Mouse (Mus musculus) cerebellum, postnatal 14 days (tissue): Measurements from ENCODE around the gene Ctdspl.

Experiments
- DNase-seq, 2 experiments: peaks; one replicate each; pipeline ENCODE4 v3.0.0; 2021; ENCODE audit warnings: mixed read lengths in 2 of 2

The Ctdspl gene

DNA sequence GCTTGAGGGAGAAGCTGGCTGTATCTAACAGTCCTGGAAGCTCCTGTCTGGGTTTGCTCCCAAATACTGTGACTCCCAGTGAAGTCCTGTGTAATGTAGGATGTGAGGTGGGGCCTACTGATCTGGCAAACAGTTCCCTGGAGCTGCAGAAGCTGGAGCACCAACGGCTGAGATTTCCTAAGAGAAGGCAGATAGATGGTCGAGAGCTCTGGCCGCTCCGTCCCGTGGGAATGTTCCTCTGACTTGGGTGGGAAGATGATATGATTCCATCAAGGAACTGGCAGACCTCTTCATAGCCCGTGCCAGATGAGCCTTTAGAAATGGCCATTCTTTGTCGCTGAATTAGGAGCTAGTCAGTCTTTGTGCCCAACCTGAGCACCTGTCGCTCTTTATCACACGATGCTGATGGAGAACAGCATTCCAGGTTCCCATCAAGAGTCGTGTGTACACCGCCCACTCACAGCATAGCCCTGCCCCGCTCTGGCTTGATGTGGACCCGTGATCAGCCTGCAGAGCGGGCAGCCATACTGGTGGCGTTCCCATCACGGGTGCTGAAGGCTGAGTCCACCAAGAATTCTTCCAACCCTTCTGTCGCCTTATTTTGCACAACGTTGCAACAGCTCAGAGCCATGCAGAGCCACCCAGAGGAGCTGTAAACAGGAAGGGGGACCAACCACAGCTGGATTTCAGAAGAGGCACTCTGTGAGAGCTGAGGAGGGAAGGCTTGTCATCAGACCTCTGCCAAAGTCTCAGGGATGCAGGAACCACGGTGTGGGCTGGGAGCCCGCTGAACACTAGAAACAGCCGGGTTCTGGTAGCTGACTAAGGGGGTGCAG, 65.7 kb downstream of the Ctdspl start:
- no peak for DNase-seq

DNA sequence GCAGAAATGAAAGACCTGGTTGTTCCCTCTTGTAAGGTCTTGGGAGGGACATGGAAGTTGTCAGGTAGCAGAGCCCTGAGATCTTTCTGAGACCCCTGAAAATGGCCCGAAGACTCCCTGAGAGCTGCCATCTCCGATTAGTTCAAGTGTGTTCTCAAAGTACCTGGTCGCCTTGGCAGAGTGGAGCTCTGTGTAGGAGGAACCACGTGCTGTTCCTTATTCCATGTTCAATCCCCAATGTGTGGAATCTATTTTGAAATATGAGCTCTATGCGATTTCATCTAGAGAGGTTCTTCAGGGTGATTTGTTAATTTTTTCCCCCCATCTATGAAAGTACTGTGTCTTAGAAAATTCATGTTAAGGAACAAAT, 66.3 kb downstream of the Ctdspl start:
- DNase-seq: no peak

DNA sequence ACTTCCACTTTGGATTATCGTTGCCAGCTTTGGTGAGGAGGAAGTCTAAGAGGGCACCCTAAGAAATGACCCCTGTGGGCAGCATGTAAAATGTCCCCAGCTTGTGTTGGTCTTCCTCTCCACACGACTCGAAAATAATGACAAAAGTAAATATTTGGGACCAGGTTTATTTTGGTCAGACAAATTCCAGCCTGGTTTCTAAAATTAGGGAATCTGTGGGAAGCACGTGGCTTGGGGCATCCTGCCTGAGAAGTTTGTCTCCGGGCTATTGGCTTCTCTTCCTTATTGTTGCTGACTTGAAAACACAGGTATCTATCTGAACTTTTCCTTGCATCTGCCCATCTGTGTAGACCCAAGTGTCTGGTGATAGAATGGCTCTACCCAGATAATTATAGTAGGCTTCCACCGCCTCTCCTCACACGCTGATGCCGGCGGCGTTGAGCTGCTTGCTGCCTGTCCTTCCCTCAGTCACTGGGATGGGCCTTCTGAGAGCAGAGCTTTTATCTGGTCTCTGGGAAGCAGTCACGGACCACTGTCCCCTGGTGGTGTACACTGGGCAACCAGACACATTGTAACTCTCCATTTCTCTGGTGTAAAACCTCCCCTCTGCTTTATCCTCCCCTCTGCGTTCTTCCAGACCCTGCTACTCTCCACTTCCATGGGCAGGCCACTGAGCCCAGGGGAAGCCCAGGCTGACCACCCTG, 68.4 kb downstream of the Ctdspl start:
- DNase-seq: no peak

DNA sequence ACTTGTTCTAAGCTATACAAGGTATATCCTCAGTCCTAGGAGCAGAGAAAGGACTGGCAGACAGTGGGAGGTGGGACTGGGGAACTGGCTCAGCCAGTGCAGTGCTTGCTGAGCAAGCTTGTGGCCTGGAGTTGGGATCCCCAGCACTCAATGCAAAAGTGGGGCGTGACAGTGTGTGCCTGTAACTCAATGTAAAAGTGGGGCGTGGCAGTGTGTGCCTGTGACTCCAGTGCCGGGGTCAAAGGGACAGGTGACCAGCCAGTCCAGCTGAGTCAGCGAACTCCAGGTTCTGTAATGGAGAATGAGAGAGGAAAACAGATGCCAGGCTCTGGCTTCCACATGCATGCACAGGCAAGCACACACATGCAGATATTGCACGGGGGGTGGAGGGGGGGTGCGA, 69.3 kb downstream of the Ctdspl start:
- no peak for DNase-seq

GRCm38 (mm10) chr9:118997241-118997640, 71.0 kb downstream of the Ctdspl start:
- no peak for DNase-seq

DNA sequence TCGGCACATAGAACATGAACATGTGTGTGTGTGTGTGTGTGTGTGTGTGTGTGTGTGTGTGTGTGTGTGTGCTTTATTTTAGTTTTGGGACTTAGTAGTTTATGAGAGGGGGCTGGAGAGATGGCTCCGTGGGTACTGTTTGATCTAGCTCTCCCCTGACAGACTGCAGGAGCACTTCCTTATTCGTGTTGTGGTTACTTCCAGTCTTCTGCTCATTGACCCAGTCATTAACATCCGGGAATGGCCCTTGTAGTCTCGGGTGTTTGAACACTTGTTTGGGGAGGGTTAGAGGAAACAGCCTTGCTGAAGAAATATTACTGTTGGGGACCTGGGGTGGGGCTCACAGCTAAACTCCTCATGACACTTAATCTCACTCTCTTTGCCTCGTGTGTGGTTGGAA, 73.9 kb downstream of the Ctdspl start:
- DNase-seq: no peak

DNA sequence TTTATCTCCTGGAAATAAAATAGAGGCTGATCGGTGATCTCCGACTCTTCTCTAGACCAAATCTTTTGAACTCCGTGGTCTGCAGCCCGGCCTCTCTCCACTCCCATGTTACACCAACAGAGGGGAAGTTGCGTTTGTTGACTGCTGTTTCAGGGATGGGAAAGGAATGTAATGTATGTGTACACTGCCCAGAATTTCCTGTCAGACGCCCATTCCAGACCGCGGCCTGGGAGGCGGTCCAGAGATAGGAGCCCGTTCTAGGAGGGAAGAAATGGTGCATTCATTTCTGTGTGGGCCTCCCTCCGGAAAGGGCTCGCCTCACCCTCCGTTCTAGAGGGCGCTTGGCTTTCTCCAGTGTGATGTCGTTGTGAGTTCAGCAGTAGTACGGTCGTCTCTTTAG, 76.0 kb downstream of the Ctdspl start:
- DNase-seq: no peak

GRCm38 (mm10) chr9:119003990-119004702, 77.9 kb downstream of the Ctdspl start:
- no peak for DNase-seq

DNA sequence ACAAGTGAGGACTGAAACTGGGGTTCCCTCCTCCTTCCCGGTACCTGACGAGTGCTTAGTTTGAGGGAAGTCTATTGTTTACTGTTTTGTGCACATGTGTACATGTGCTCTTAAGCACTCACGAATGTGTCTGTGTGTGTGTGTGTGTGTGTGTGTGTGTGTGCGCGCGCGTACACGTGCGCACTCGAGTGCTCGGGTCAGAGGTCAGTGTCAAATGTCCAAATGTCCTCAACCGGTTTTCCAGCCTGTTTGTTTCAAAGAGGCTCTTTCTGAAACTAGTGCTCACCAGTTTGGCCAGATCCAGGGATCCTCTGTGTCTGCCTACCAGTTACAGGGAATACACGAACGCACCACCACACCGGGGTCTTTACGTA, 78.4 kb downstream of the Ctdspl start:
- DNase-seq: no peak

DNA sequence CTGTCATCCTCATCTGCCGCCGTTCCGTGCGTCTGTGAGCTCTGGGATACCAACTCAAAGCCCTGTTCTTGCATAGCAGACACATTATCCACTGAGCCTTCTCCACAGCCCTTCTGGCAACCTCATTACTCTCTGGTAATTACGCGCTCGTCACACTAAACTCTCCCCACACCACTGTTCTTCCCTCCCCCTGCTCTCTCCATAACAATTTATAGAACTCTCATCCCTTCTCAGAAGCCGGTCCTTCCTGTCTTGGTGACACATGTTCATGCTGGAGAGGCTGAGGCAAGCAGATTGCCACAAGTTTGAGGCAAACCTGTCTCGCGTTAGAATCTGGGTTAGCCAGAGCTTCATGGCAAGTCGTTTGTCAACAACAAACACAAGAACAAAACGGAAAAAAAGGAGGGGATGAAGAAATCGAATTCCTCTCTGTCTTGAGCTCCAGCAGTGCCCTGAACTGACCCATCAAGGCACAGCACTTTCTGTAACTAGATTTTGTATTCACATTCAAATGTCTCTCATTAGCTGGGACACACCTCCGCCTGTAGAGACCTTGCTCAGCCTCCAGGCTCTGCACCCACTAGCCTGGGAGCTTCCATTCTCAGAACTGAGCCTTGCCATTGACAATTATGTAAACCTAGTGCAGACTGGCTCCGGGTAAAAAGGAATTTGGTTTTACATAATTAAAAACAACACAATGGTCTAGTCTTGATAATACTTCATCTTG, 79.2 kb downstream of the Ctdspl start:
- no peak for DNase-seq

DNA sequence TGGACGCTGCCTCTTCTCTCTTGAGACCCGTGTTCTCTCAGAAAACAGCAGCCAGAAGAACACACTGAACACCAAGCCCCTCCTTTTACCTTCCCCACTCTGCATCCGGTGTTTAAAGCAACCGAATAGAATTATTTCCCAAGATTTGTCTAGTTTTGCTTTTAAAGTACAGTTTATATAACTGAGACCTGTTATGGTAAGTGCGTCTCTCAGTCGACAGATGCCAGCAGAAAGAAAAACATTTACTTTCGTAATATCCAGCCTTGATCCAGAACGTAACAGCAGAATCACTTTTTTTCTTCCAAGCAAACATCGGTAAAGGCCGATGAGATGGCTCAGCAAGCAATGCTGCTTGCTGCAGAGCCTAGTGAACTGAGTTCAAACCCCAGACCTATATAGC, 81.0 kb downstream of the Ctdspl start:
- no peak for DNase-seq

DNA sequence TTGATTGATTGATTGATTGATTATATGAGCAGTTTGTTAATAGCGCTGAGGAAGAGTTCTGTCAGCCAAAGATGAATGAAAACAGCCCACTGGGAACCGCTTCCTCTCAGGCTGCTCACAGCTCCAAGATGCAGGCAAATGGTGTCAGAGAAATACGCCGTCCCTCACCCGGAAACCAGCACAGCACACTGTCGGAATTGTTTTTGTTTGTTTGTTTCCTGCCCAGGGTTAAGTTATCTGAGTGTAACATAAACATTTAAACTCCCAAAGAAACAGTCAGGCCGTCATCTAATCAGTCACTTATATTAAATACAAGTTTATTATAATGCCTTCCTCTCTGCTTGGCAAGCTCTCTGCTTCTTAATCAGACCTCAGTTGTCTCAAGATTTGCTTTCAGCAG, 82.6 kb downstream of the Ctdspl start:
- no peak for DNase-seq

DNA sequence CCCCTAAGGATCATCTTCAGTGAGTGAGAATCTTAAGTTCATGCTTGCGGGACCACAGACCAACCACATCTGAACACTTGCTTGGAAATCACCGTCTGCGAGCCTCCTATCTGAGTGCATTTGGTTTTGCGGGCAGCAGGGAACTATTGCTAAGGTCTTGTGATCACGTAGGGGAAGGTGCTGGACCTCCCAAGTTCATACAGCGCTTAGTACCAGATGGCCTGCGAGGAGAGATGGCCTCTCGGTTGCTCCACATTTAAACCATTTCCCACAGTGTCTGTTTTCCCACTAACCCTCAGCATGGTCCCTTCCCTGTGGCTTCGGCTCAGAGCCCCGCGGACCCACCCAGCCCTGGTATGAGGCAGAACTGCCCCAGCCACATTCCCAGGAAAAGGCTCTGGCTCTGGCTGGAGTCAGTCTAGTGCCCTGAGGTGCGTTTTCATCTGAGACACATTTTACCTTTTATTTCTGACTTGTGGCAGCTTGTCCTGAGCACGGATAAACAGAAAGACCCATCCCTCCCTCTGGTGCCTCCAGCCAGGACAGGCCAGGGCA, 84.0 kb downstream of the Ctdspl start:
- no peak for DNase-seq

GRCm38 (mm10) chr9:119016785-119017507, 90.7 kb downstream of the Ctdspl start:
- DNase-seq: no peak

DNA sequence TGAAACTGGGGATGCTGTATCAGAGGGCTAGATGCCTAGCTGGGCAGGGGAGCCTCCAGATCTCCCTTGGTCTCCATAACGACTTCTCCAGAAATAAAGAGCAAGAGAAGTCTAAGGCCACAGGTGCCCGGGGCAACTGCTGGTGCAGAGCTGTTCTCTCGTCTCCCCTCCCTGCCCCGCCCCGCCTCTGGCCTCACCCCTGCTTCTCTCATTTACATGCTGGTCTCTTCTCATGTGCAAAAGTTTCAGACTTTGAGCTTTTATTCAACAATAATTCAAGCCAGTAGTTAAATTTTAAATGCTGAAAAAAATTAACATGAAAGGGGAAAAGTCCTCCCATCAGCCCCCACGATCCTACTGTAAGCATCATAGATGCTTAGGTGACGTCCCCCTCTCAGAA, 95.5 kb downstream of the Ctdspl start:
- no peak for DNase-seq

GRCm38 (mm10) chr9:119025263-119025662, 99.0 kb downstream of the Ctdspl start:
- no peak for DNase-seq

GRCm38 (mm10) chr9:119025832-119026331, 99.6 kb downstream of the Ctdspl start:
- no peak for DNase-seq

- DNase-seq: no peak
Measured at GRCm38 (mm10) chr9:119027337-119027736, 101.1 kb downstream of the Ctdspl start.

DNA sequence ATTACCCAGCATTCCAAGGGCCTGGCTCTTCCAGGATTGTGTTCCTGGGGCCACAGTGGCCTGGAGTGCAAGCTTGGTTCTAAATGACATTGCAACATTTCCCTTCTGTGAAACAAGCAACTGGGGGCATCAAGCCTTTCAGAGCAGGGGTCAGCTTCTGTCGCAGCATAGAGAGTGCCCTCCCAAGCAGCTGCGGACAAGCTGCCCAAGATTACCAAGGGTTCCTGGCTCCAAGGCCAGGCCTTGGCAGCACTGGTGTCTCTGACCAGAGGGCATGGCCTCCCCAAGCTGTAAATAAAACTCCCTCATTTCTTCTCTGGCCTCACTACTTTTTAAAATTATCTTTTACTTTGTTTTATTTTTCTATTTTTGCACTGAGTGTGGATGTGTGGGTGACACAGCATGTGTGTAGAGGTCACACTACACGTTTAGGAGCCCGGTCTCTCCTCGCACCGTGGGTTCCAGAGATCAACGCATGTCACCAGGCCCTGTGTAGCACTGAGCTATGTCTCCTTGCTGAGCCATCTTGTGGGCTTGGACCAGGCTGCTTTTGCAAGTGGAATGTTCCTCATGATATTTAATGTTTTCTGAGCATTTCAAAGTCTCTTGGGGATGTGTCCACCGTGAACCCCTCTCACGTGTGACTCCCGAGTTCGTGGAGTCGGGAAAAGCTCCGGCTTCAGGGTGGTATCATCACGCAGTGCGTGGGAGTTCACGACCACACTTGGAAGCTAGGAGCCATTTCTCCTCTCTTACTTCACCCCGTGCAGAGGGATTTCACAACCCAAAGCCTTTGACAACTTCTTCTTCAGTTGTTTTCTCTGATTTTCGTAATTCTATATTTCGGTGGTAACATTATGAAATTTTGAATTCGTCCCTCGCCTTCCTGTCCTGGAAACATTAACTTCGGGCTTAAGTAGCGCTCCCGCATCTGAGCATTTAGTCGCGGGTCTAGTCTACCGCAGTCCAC, 102.3 kb downstream of the Ctdspl start:
- DNase-seq: no peak

- peak; percentile 51 to 69 for DNase-seq
Measured at GRCm38 (mm10) chr9:119029568-119029967, 103.3 kb downstream of the Ctdspl start.

GRCm38 (mm10) chr9:119031038-119031437, 104.8 kb downstream of the Ctdspl start:
- DNase-seq: no peak
